Mouse (Mus musculus) lung, adult 2 months (tissue): Measurements from ENCODE around the gene Lypd1.

Experiments
- CTCF ChIP-seq: fragments of 200-500 bp; IDR thresholded peaks from 2 replicates; pipeline ENCODE4 v1.5.1; 2011; ENCODE audit warnings: mild to moderate bottlenecking, low read length, control low read depth; ENCODE audit not compliant: insufficient read depth
- POLR2A ChIP-seq: fragments of 200-500 bp; IDR thresholded peaks from 2 replicates; pipeline ENCODE4 v1.6.1; 2011; ENCODE audit warnings: low read depth, mild to moderate bottlenecking, control low read depth, low read length, borderline replicate concordance; ENCODE audit errors: extremely low read depth

DNA sequence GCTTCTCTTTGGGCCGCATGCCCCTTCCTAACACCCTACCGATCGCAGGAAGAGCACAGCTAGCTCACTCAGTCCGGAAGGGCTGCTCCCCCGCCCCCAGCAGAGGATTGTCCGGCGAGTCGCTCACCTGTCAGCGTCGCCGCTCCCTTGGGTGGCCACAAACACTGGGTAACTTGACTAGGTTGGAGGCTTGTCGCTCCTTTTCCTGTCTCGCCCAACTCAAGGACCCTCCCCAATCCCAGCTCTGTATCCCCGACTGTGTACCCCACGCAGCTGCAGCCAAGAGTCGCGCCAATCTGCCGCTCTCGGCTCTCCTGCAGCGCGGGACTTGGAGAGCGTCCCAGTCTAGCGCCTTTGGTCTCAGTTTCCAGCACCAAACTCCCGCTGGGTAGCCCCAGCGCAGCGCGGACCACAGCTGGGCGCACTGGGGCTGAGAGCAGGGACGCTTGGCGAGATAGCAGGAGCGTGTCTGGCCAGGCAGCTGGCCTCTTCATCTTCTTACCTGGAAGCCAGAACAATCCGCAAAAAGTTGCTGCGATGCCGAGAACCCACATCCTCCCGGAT lies 1.5 kb downstream of the Lypd1 start:
- TF ChIP-seq CTCF (no peak), POLR2A (no peak)
